Mouse (Mus musculus) A20 (cell line): Measurements from ENCODE around the gene Cym.

Experiments
- DNase-seq: peaks from one replicate; pipeline ENCODE4 v3.0.0-alpha.2; 2011; ENCODE audit warnings: low read depth, low spot score

The Cym gene

GRCm38 (mm10) chr3:107221608-107222007, at the start of gene Cym:
TSS of gene Cym (minus strand) at chr3:107221732.
- no peak for DNase-seq

- no peak for DNase-seq
Measured at GRCm38 (mm10) chr3:107266814-107267345, 45.3 kb upstream of the Cym start.

- no peak for DNase-seq
Measured at GRCm38 (mm10) chr3:107261851-107262165, 40.3 kb upstream of the Cym start.

- no peak for DNase-seq
Measured at GRCm38 (mm10) chr3:107260956-107261850, 39.7 kb upstream of the Cym start.

- DNase-seq = no peak
Measured at GRCm38 (mm10) chr3:107257924-107258323, 36.4 kb upstream of the Cym start.

GRCm38 (mm10) chr3:107256724-107257123, 35.2 kb upstream of the Cym start:
- DNase-seq = no peak

- no peak for DNase-seq
Measured at GRCm38 (mm10) chr3:107255992-107256391, 34.5 kb upstream of the Cym start.

GRCm38 (mm10) chr3:107253925-107254324, 32.4 kb upstream of the Cym start:
- DNase-seq = no peak

GRCm38 (mm10) chr3:107252035-107252434, 30.5 kb upstream of the Cym start:
- no peak for DNase-seq

GRCm38 (mm10) chr3:107250320-107250719, 28.8 kb upstream of the Cym start:
- no peak for DNase-seq

- no peak for DNase-seq
Measured at GRCm38 (mm10) chr3:107249042-107249441, 27.5 kb upstream of the Cym start.

GRCm38 (mm10) chr3:107246876-107247275, 25.3 kb upstream of the Cym start:
- no peak for DNase-seq

- no peak for DNase-seq
Measured at GRCm38 (mm10) chr3:107241389-107242094, 20.0 kb upstream of the Cym start.

GRCm38 (mm10) chr3:107239607-107240006, 18.1 kb upstream of the Cym start, which contains the start of gene Prok1:
TSS of gene Prok1 (minus strand) at chr3:107239707.
- no peak for DNase-seq

- no peak for DNase-seq
Measured at GRCm38 (mm10) chr3:107238471-107238980, 17.0 kb upstream of the Cym start.

- no peak for DNase-seq
Measured at GRCm38 (mm10) chr3:107238051-107238450, 16.5 kb upstream of the Cym start.

- DNase-seq = no peak
Measured at GRCm38 (mm10) chr3:107233945-107234344, 12.4 kb upstream of the Cym start.

GRCm38 (mm10) chr3:107233351-107233813, 11.8 kb upstream of the Cym start:
- DNase-seq = peak; percentile 69

- DNase-seq = no peak
Measured at GRCm38 (mm10) chr3:107231202-107231601, 9.7 kb upstream of the Cym start.

- DNase-seq = no peak
Measured at GRCm38 (mm10) chr3:107230527-107230926, 9.0 kb upstream of the Cym start, which contains the start of gene A630076J17Rik. TSS of gene A630076J17Rik (plus strand) at chr3:107230614.

GRCm38 (mm10) chr3:107229822-107230221, 8.3 kb upstream of the Cym start:
- DNase-seq = no peak

GRCm38 (mm10) chr3:107229221-107229620, 7.7 kb upstream of the Cym start:
- DNase-seq = no peak
